Mouse (Mus musculus) NIH3T3 (cell line): ENCODE data around the gene Higd1a.

Experiments used
- DNase-seq: peaks from one replicate; pipeline ENCODE4 v3.0.0-alpha.2; 2012; ENCODE audit warnings: low read depth

Gene Higd1a

DNA sequence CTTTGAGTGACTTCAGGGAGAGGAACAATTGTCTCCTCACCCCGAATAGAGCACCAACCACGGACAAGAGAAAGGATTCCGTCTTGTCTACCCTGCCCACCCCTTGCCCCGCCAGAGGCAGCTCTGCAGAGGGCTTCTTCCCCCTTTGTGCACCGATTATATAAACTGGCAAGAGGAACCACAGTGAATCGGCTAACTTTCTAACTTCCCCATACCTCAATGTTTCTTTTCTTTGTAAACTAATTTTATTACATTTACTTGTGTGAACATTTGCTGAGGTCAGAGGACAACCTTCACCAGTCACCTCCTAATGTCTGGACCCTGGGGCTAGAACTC, at the start of gene Higd1a:
Higd1a (minus strand) TSS at position 210 of the 336 bp plus-strand sequence.
- no peak for DNase-seq

DNA sequence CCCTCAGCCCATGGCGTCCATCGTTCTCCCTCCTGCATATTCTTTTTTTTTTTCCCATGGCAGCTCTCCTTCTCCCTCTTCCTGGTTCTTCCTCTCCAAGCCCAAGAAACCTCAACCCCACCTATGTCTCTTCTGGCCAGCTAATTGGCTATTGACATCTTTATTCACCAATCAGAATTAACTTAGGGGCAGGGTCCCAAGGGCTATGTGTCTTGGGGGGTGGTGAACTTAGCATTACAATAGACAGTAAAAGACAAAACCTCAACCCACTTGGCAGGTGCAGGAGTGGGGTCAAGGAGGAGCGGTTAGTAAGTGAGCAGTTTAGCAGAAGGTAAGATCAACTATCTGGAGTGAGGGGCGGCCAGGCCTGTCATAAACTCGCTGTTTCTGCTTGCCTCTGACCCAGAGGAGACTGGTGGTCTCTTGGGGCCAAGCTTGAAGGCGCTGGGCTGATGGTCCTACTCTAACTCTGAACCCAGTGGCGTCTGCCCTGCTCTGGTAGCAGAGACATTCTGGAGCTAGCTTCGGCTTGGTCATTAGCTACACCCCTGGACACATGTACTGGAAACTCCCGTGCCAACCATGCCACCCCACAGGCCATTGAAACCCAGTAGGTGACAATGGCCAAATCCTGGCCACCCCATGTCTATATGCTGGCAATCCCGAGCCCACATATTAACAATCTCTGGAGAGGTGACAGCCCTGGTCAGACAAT, 49.4 kb upstream of the Higd1a start:
- no peak for DNase-seq

DNA sequence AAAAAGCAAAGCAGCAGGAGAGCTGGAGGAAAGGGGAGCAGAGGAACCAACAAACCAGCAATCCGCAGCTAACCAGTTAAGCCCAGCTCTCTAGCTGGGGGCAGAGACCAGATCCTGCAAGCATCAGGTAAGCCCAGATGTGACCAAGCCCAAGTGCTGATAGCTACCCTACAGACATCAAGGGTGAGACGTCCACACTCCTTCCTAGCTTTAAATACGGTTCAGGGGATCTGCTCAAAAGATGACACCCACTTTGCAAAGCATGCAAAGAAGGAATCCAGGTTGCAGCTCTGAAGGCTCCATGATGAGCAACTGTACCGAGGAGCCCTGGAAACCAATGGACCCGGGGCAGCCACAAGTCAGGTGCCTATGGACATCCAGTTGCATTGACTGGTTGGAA, 48.3 kb upstream of the Higd1a start:
- no peak for DNase-seq

DNA sequence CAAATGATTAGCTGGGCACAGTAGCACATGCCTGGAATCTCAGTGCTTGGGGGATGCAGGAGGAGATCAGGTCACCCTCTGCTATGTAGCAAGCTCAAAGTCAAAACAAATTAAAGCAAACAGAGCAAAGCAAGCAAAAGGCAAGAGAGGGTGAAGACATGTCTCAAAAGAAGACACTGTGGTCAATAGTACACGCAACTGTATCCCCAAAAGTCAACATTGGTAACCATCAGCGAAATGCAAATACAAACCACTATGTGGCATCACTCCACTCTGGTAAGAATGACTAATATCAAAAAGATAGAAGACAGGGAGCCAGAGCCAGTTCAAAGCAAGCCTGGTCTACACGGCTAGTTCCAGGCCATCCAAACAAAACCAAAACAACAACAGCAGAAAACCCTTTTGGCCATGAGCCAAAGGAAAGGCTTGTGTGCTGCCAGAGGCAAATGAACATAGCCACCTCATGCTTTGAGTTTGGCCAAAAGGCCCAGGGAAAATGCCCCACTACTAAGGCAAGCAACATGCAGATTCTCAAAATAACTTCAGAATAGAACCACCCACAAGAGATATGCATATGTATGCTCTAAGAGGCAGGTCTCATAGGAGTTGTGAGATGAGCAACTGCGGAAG, 47.5 kb upstream of the Higd1a start:
- peak; percentile 17 for DNase-seq

DNA sequence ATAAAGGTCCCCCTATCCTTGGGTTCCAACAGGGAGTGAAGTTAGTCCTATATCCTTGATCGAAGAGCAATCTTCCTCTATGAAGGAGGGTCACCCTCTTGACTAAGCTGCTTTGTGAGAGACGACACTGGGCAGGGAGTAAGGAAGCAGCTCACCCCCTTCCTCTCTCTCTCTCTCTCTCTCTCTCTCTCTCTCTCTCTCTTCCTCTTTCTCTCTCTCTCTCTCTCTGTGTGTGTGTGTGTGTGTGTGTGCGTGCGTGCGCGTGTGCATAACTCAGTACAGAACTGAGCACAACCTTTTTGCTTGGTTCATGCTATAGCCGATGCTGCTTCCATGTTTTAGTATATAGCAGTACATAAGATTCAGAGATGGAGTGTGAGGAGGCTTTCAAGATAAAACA, 46.8 kb upstream of the Higd1a start:
- DNase-seq = no peak

DNA sequence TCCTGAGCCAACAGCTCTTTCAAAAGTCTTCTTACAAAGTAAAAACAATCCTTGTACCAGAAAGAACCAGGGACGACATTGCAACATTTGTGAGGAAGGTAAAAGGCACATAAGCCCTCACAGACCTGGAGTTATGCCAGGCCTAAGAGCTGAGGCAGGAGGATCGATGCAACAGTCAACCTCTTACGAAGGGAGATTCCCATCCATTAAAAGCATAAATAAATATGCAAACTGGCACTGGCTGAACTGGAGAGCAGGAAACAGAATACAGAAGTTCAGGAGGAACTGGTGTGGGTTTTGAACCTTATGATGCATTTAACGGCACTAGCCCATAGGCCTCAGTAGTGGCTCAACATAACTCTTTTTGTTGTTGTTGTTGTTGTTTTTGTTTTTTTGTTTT, 46.2 kb upstream of the Higd1a start:
- no peak for DNase-seq

DNA sequence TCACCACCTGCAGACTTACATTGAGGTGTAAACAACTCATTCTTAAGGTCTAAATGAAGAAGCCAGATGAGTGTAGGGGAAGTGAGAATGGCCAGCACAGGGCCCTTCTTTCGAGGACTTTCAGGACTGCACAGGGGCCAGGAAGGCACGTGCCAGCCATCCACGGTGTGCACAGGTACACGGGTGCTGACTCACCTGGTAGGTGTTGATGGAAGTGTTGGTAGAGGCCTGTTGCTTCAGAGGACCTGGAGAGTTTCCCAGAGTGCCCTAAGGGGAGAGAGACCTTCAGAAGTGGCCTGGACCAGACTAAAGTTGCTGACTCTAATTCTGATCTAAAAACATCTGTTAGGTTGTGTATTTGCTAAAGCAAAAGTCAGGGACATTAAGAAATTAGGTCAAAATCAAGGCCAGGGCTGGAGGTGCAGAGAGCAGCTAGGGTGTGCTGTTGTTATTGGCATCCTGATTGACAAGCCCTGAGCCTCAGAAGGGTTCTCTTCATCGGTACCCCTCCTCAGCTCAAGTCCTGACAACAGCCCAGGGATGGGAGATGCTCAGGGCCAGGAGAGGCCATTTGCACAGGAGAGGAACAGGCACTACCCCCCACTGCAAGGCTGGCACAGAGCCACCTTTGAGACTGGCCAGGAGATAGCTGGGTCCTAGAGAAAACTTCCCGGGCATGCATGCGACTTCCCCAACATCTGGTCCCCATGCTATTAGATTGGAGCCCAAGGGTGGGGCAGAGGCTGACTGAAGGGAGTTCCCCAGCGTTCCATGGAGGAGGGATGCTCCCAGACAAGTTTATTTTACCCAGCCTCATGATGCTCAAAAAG, 45.5 kb upstream of the Higd1a start:
- no peak for DNase-seq

DNA sequence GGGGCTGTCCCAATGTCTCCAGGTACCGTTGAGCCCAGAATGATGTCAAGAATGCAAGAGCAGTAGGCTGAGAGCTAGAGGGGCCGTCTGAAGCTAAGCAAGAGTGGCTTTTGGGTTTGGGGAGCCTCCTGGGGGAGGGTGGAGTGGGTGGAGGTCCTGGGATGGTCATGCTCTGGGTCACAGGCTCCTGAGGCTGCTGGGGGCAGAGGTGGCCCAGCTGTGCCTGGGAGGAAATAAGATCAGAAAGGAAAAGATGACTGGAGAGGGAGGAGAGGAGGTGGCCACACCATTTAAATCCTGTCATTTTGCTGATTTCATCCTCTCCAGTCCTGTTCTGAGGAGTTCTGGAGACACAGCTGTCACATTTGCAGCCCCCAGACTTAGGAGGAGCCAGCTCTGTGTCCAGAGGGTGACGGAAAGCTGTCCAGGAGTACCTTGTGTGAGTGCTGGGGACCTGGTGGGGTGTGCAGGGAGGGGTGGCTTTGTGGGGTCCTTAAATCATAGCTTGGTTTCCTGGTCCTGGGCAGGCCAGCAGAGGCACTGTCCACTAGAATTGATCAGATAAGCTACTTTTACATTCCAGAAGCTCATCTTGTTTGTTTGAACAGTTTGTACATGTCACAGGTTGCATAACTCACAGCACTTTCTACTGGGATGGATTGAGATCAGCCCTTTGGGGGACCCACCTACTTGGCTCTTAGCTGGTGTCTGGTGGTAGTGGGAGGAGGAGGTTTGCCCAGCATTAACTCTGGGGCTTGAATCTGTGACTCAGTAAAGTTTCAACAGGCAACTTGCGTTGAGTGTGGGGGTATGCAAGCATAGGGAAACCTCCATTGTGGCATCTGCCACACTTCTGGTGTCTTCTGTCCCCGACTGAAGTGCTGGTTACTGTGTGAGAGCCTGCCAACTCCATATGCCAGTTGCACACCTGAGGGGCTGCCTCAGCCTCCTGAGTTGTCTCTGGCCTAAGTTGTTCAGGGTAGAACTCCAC, 43.8 kb upstream of the Higd1a start:
- DNase-seq = no peak

DNA sequence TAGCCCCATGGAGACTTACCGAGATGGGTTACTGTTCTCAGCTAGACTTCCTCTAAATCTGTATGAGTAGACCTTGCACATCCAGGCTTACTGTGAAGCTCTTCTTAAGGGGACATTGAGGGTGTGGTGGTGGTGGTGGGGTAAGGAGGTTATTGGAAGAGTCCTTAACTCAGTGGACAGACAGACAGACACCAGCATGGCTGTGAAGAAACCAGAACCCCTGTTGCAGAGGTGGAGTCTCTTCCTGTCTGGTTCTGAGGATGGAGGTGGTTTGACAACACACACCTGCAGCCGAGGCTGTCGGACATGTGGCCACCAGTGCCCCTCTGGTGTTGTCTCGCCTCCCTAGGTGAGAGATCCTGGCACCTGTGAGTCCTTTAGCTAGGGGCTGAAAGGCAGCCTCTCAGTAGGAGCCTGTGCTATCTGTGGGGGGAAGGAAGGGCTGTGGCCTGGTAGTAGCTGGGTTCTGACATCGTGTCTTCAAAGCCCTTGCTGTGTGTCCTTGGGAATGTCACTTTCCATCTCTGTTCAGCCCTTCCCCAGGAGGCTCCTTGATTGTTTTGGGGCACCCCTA, 42.2 kb upstream of the Higd1a start:
- no peak for DNase-seq

DNA sequence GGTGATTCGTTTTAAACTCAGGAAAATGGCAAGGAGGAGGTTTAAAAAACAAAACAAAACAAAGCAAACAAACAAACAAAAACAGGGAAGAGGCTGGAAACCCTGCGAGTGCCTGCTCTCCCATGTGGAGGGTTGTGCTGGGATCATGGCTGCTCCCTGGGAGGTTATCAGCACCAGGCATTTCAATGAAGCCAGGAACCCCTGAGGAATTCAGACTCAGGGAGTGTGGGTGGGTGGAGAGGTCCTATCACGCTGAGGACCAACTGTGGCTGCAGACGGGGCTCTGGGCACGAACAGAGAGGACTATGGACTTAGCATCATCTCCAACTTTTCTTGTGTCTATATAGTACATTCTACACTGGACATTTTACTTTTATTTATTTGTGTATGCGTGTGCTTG, 41.1 kb upstream of the Higd1a start:
- DNase-seq = no peak

DNA sequence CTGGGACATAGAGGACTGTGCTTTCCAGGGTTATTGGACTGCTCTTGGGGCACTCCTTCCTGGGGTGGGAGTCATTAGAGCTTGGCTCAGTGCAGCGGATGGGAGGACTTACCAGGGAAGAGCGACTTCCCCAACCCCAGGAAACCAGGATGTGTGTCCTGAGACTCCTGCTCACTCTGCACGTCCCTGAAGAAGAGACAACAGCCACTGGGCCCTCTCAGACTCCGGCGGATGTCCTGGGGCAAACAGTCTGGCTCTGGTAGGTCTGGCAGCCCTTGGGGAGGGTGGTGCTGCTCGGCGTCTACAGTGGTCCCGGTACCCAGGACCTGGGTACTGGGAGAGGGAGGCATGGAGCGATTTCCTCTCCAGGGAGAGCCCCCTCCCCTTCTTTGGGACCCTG, 40.1 kb upstream of the Higd1a start, which contains the start of gene Ackr2:
Ackr2 (plus strand) TSS at position 111 of the 400 bp plus-strand sequence.
- DNase-seq = no peak

DNA sequence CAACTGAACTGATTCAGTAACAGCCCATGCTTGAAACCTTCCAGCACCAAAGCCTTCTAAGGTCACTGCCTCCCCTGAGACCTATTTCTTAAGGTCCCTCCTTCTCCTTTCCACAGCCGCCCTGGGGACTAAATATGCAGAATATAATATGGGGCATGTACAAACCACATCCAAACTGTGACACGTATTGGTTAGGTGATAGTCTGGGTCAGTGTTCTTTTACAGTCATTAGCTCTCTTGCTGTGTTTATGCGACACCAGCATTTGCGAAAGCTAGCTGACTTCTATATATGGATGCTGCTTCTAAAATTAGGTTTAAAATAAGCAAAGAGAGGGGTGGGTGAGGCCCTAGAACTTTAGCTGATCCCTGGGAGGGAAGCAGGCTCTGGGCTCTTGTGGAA, 38.7 kb upstream of the Higd1a start:
- DNase-seq = no peak

DNA sequence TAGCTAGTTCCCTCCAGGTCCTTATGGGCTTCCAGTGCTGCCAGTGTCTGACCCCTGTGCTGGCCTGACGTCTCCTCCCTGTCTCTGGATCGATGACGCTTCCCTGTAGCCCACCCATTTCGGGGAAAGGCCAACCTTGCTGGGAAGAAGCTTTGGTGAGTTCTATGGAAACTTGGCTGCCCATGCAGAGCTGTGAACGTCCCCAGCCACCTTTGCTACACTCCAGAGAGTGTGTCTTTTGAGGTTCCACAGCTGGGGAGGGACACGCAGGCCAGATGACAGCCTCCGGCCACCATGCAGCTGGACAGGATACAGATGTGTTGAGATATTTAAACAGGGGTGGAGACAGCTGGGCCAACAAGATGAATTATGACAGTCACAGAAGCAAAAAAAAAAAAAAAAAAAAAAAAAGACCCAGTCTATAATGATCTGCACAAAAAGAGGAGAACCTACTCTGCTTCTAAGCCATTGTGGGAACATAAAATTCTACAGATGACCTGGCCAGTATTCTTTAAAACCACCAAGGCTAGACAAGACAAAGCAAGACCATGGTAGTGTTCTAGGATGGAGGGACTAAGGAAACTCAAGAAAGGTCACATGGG, 37.3 kb upstream of the Higd1a start:
- DNase-seq = no peak

DNA sequence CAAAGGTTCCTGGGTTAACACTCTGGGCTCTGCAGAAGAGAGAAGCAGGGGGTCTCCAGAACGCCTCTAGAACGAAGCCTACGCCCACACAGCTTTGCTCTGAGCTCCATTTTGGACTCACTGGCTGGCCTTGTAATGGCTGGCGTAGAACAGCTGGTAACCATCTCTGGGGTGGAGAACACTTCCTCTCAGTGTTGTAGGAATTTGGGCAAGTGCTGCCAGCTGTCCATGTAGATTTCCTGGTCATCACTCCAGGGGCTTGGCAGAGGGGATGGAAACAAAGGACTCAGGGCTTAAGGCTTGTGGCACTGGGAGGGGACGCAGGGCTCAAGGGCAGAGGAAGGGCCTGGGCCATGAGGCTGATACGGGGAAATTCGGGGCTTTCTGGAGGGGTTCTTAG, 36.3 kb upstream of the Higd1a start:
- DNase-seq = no peak

DNA sequence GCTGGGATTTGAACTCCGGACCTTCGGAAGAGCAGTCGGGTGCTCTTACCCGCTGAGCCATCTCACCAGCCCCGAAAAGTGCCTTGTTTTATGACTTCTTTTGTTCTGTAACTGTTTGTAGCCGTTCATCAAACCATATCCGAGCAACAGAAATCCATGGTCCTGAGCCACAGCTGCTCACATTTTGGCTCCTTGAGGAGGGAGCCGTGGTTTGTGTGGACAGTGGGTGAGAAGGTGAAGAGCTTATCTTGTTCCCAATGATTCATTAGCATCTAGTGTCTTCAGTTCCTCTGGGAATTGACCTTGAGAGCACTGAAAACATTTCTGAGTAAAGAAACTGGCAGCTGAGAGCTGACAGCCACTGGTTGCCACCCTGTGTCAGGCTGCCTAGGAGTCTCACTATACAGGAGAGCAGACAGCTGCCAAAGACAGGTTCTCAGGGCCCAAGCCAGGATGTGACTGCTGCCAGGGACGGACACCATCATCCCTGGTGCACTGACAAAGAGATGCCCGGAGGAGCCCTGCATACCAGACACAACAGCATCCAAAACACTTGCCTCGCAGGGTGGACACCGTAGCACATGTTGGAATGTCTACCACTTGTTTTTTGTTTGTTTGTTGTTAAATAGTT, 34.0 kb upstream of the Higd1a start:
- DNase-seq = no peak

DNA sequence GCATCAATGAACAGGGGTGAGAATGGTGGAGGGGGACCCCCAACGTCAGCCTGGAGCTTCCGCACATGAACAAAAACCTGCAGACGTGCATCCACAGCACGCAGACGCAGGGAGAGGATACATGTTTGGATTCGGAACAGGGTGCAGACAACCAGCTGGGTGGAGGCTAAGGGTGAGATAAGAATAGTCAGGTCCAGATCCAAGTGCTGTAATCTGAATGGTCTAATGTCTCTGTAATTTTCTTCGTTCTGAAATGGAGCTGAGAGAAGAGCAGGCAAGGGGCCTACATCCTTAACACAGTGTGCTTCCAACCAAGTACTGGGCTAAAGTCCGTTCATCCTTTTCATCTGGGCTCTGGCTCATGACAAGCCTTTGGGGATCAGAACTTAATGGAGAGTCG, 33.1 kb upstream of the Higd1a start:
- no peak for DNase-seq

DNA sequence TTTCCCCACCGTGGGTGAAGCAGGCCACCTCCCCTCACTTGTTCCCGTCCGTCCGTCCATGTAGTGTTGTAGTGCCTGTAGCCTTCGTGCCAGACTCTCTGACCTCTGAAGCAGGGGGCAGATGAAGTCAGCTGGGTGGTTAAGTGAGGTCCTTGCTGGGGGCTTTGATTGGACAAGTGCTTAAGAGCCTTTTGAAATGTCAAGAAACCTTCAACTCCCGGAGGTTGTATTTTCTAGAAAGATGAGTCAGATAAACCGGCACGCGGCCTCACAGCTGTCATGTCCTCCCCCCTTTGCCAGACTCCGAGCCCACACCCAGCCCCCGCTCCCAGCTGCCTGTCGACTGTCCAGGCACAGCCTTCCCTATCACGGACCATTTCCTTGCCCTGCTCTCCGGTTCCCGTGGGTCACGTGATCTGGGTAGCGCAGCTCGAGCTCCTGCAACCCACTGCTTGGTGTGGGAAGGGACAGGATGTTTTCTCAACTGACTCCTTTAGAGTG, 32.3 kb upstream of the Higd1a start:
- DNase-seq = peak; percentile 67

DNA sequence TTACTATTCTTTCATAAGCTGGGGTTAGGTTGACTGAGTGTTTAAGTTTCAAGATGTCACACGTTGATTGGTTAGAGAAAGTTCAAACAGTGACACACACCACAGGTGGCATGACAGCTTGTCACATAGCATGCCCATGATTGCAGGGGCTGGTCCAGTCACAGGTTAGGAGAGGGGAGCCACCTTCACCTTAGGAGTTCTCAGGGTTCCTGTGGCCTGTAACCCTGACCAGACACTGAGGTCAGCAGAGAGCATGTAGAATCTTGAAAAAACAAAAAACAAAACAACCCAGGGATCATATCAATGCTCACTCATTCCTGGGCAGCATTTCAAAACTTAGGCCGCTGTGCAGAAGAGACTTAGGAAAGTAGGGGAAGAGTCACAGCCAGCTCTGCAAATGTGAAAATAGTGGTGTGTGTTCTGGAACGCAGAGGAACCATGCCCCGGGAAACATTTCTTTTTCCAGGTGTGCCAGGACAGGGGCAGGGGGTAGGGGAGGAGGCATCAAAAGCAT, 31.8 kb upstream of the Higd1a start:
- peak; percentile 48 for DNase-seq

DNA sequence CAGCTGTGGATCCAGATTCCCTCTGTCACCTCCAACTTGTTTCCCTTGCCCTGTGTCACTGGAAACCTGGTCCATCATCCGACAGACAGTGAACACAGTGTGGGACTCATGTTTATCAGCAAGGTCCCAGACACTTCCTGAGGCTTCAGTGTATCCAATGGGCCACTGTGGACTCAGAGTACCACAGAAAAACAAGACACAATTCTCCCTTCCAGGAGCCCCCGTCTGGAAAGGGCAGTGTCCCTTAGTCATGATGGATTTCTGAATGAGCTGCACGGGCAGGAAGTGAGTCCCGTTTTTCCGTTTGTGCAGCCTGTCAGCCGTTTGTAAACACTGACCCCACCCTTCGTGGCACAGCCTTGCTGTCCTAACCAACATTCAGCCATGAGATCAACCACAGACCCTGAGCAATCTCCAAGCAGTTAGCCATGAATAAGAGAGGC, 23.9 kb upstream of the Higd1a start:
- no peak for DNase-seq

DNA sequence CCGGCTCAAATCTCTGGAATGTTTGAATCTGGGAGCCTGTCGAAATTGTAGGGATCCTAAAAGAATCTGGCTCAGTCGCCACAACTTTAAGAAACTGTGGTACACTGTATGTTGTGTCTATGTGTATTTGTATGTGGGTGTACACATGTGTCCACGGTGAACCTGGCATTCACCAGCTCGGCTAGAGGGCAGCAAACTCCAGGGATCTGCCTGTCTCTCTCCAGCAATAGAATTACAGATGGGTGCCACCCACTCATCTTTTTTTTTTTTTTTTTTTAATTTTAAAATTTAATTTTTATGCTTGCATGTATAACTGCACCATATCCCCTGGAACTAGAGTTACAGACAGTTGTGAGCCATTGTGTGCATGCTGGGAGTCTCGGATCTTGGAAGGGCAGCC, 23.1 kb upstream of the Higd1a start:
- no peak for DNase-seq
